Mouse (Mus musculus) bone marrow, adult 2 months (tissue): ENCODE results near the gene Tnpo3.

Experiments used
- CTCF ChIP-seq: fragments of 200-500 bp; IDR thresholded peaks from 2 replicates; pipeline ENCODE4 v1.5.1; 2011; ENCODE audit warnings: low read length, control low read depth; ENCODE audit not compliant: control insufficient read depth, insufficient read depth
- POLR2A ChIP-seq: fragments of 200-500 bp; IDR thresholded peaks from 2 replicates; pipeline ENCODE4 v1.6.1; 2011; ENCODE audit warnings: low read depth, mild to moderate bottlenecking, control low read depth, low read length, borderline replicate concordance; ENCODE audit not compliant: control insufficient read depth

- no peak for TF ChIP-seq CTCF
- no peak for TF ChIP-seq POLR2A
Observed at GRCm38 (mm10) chr6:29528561-29529443, 80.9 kb downstream of the Tnpo3 start.
